Mouse (Mus musculus): ENCODE measurements around the gene Ascl5.

DNA sequence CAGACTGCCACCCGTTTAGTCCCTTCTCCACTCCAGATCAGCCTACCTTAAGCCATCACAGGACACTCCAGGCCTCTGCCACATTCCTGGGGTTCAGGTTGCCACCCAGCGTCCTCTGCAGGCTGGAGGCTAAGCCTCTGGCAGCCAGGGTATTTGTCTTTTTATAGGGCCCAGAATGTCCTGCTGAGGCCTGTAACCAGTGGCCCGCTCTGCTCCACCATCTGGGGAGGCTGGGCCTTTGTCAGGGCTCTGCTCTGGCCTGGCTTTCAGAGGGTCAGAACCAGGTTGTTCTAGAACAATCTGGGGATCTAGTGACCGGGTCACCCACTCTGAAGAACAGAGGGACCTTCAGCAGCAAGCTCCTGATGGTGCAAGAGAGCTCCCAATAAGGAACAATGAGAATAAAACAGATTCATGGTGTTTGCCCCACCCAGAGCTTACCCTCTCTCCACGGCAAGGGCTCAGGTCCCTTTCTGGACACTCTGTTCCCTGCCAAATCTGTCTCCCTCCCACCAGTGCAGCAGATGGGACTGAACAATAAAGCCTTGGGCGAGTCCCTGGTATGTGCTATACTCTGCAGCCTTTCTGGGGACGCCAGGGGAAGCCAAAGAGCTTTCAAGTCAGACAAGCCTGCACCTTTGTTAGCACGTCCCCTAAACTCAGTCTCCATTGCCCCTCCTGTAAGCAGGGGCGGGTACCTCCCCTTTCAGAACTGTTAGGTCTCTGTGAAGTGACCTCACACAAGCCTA, 10.6 kb downstream of the Ascl5 start:
- no peak for TF ChIP-seq CTCF (IDR thresholded peaks at IDR 0.05; ENCODE audit: control insufficient read depth, insufficient read depth, insufficient replicate concordance, low read depth, low read length)
- no peak for TF ChIP-seq POLR2A (IDR thresholded peaks at IDR 0.05; ENCODE audit: control insufficient read depth, low read depth, low read length)
